Mouse (Mus musculus): ENCODE results near the gene Sirt7.
A peak's percentile ranks its signal among the peaks of the same experiment; 100 is the strongest.

Gene Sirt7

DNA sequence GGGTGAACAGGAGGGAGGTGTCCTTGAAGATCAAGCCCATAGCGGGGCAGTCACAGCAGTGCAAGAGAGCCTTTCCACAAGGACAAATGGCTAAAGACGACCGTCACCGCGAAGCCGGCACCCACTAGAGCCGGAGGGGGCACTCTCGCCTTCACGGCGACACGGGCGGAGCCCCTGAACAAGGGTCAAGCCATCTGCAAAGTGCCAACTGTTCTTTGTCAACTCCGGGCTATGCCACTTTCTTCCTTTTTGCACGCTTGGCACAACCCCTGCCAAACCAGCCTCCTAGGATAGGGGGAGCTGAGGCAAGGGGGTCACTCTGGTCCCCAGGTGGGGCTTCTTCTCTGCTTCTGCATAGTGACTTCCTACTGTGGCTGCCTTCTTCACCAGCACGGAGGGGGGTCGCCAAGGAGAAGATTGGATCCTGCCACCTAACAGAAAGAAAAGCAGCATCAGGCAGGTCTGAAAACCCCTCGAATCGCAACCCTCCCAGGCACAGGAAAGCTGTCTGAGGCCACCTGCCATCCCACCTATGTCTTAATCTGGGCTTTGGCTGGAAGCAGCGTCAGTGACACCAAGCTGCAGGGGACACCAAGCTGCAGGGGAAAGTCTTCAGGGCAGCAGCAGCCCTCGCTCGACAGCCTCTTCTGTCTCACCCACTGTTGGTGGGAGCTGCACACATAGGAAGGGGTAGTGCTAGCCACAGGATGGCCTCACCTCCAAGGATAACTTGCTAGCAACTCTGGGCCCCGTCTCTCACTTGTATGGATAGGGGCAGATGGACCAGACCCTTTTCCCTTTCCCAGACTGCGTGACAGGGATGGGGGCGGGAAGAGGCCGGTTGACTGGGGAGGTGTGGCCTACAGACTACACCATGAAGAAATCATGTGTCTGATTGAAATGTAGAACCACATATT, 6.2 kb downstream of the Sirt7 start:
- peak in 1 of 2 experiments; percentile 65 for DNase-seq (ENCODE audit: low spot score in 2 of 2)

DNA sequence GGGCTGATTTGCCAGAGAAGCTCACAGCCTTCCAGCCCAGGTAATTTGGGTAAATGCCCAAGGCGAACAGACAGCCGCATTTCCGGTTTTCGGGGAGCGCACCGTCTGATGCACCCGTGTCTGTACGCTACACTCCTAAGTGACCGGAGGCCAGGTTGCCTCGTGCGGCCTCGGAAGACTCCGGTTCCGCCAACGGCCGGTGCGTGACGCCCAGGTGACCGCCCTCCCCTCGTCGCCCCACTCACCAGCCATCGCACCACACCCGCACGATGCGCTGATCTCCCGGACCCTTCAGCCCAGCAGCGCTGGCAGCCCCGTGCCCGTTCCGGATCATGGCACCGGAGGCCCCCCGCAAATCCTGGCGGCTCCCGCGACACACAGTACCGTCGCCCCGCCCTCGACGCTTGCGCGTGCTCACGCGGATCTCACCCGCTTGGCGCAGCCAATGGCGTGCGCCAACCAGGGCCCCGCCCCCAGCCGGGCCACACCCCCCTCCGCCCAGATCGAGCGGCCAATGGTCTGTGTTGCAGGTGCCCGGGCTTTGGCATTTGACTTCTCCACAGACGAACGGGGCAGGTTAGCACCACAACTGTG, 7.4 kb downstream of the Sirt7 start, which contains the start of gene Pcyt2:
TSS of gene Pcyt2 (minus strand) at position 418 of the 594 bp plus-strand sequence.
- peak; percentile 96 to 97 for DNase-seq (ENCODE audit: low spot score in 2 of 2)

DNA sequence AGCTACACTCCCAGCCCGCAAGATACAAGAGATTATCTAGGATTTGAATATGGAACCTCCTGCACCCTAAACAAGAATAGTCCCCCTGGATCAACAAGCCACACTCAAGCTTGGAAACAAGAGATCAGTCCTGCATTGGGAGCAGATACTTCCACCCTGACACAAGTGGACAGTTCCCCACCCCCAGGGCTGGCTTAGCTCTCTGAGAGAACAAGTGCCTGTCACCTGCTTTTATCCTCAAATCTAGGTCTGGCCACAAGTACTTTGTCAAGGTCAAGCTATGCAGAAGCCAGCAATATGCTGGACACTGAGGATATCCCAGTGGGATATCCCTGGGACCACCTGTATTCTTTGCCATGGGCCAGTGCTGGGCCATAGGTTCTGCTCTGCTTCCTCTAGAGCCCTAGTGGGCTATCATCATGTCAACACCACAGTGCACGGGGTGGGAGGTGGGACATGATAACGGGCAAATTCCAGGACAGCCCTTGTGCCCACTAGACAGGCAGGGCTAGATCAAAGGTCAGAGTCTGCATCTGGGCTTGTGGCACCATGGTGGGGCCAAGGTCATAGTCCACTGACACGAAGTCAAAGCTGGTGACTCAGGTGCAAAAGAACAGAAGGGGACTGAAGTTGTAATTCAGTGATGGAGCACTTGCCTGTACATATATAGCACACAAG, 8.3 kb downstream of the Sirt7 start:
- DNase-seq (ENCODE audit: low spot score in 2 of 2), result no peak

DNA sequence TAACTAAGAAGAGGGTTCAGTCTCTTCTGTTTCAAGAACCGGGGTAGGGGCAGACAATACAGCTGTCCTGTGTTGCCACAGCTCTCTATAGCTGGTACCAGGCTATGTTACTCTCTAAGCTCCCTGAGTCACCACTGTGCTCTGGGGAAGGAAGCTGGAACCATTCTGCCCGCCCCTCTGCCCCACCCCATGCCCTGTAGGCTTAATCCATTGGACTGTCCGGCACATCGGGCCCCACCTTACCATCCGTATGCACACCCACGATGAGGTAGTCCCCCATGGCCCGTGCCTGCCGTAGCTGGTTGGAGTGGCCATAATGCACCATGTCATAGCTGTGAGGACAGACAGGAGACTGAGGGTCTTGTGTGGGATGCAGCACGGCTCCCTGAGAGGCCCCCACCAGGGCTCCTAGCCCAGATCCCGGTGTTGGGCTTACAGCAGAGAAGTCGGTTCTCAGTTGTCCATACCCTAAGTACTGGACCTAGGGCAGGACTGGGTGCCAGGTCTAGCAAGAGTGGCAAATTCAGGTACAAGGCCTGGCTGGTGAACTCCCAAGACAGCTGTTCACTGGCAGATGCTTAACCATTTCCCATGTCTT, 9.3 kb downstream of the Sirt7 start:
- no peak for DNase-seq (ENCODE audit: low spot score in 2 of 2)

DNA sequence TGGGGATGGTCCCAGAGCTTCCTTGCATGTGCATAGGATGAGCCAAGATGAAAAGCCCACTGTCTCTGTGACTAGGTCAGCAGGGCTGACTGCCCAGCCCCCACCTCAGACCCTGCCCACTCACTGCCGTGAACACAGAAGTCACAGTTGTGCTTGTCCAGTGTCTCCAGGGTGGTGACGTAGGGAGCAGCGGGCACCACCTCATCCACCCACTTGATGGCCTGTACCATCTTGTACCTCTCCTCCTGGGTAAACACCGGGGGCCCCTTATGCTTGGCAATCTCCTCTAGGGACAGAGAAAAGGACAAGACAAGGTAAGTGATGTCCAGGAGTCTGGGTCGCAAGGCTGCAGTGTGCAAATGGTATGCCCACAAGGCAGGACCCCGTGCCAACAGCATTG, 9.9 kb downstream of the Sirt7 start:
- no peak for DNase-seq (ENCODE audit: low spot score in 2 of 2)

DNA sequence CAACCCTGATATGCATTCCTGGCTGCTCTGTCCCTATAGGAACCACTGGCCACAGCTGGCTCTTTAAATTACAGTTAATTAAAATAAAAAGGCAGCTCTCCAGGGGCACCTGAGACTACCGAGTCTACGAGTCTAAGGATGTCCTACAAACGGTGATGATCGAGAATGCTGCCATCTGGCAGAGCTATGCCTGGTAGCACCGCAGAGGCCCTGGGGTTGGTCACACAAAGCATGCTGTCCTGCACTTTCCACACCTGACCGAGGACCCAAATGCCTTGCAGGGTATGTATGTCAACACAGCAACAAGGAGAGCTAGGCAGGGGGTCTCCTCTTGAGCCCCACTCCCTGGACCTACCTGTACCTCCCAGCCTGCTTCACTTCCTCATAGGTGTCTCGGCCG, 11.1 kb downstream of the Sirt7 start:
- DNase-seq (ENCODE audit: low spot score in 2 of 2), result no peak

DNA sequence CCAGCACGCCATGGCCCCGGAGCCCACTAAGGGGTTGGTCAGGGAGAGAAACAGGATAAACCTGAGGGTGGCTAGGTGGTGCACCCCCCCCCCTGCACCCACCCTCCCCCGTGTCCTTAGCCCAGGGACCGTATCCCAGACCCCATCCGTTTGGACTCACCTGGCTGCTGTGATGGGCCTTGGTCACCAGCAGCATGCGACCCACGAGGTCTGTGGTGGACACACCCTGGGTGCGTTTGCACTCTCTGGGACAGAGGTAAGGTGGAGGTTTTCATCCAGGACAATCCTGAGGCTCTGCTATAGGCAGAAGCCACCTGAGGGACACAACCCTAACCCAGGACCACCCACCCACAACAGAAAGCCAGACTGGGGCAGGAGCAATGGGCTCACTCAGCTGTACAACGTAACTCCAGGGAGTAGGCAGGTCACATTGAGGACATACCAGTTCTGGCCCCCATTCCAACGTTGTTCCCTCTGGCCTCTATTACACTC, 11.5 kb downstream of the Sirt7 start:
- DNase-seq (ENCODE audit: low spot score in 2 of 2), result no peak

DNA sequence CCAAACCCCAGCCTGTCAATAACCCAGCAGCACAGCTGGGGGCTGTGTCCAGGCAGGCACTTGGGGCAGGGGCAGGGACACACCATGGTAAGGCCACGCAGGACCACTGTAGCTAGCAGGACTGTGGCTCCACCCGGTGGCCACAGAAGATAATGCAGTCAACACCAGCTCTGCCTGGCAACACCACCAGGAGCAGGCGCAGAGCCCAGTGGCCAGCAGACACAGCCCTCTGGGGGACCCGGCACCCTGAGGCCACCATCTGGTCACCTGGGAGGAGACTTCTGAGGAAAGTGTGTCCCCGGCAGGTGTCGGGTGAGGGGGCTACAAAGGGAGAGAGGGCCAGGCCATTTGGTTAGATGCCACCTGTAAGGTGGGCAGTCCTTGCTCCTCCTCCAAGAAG, 12.3 kb downstream of the Sirt7 start:
- peak; percentile 79 to 91 for DNase-seq (ENCODE audit: low spot score in 2 of 2)

DNA sequence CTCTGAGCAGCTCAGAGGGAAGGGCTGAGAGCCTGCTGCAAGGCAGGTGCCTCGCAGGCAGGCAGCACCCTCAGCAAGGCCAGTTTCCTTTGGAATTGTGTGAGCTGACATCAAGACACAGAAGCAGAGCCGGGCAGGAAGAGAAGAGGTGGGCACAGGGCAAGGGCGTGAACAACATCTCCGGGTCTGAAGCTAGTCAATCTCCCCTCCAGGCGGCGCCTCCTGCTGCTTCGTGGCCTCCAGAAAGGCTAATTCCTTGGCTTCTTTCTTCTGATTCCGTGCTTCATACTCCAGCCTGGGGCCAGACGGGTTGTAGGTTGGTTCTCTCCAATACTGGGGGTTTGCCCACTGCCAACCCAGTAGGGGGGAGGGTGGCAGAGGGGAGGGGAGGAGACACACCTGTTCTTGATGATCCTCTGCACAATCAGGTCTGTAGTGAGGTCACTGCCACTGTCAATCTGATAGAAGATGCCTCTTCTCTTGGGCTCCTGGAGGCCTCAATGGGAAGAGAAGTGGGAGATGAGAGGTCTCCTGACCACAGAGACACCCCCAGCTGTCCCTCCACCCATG, 14.5 kb downstream of the Sirt7 start:
- no peak for DNase-seq (ENCODE audit: low spot score in 2 of 2)

DNA sequence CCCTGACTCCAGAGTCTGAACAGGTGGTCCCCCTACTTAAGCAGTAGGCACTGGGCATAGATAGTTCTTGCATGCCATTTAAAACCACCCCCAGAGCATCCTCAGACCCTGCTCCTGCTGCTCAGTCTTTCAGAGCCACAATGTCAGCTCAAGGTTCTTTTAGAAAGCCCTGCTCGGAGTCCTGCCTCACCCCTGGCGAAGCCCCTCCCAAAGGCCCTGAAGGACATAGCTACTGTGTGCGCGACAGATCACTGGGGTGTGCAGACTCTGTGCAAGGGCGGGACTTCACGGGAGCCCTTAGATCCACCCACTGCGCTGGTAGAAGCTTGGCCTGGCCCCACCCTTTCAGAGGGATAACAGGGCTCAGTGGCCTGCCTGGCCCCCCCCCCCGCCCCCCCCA, 15.8 kb downstream of the Sirt7 start:
- no peak for DNase-seq (ENCODE audit: low spot score in 2 of 2)

DNA sequence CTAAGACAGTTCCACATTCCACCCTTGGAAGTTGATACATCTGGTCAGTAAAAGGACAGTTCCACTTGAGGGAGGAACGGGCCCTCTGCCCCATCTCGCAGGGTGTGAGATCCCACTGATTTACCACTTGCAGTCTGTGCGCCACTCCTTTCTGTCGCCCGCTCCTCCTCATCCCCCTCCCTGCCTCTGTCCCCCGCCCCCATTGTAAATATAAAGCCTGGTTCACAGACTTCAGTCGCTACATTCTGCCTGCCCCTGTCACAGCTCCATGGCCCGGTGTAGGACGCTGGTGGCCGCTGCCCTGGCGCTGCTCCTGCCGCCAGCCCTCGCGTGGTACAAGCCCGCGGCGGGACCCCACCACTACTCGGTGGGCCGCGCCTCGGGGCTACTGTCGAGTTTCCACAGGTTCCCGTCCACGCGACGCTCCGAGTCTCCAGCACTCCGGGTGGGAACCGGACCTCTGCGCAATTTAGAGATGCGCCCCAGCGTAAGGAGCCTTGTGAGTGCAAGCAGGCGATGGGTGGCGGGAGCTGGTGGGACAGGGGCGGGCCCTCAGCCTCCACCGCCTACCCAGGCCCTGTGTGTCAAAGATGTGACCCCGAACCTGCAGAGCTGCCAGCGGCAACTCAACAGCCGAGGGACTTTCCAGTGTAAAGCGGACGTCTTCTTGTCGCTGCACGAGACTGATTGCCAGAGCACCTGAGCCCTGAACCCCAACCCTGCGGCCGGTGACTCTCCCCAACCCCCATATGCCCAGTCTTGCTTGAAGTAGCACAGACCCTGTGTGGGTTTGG, 16.6 kb downstream of the Sirt7 start, which contains the start of gene Npb:
TSS of gene Npb (plus strand) at position 237 of the 794 bp plus-strand sequence.
- DNase-seq (ENCODE audit: low spot score in 2 of 2), result no peak

DNA sequence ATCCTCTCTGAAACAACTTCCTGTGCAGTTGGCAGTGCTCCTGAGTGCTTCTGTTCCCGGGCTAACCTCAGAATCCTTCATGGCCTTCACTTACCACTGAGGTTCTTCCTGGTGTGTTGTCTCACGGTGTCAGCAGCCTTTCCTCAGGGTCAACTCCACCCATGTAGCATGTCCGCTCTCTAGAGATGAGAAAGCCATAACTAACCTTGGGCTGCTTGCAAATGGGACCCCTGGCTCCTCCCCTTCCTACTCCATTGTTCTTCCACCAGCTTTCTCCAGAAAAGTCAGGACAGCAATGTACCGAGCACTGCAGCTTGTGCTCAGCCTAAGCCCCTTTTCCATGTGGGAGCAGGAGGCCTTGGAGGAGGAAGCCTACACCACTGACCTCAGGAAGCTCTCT, 18.3 kb downstream of the Sirt7 start:
- DNase-seq (ENCODE audit: low spot score in 2 of 2), result no peak

DNA sequence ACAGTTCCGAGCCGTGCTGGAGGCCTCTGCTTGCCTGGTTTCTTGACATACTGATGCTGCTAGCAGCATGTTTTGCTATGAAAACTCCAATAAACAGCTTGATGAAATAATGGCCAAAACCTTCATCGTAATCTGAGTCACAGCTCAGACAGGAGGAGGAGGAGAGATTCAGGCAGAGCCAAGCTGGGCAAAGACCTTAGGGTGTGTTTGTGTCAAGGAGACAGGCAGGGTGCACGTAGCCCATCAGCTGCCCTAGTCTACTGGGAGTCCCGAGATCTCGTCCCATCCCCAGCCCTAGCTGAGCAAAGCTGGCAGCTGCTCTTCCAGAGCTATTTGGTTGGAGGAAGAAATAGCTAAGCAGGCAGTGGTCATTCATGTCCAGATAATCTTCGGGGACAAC, 19.4 kb downstream of the Sirt7 start:
- DNase-seq (ENCODE audit: low spot score in 2 of 2), result no peak

DNA sequence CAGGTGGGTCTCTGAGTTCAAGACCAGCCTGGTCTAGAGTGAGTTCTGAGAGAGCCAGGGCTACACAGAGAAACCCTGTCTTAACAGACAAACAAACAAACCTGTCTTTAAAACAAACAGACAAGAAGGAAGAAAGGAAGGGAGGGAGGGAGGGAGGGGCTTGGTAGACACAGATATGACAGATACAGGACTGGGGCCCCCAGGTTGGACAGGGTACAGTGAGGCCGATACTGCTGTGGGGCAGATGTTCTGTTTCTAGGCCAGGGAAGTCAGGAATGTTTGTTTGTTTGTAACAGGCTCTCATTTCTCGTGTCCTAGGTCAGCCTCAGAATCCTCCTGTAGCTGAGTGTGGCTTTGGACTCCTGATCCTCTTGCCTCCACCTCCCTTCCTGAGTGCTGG, 21.5 kb downstream of the Sirt7 start:
- no peak for DNase-seq (ENCODE audit: low spot score in 2 of 2)

DNA sequence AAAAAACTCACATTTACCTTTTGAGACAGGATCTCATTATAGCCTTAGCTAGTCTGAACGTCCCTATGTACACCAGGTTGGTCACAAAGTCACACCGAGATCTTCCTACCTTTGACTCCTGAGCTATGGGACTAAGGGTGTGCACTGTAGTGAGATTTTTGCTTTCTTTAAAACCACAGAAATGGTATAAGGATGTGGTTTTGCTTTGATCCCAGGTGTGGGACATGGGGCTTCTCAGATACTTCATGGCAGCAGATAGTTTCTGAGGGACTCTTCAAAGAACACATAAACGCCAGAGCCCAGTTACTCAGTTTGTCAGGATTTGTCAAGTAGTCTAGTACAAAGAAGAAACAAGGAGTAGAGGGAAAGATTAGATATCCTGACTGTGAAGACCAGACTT, 24.3 kb downstream of the Sirt7 start:
- DNase-seq (ENCODE audit: low spot score in 2 of 2), result no peak

DNA sequence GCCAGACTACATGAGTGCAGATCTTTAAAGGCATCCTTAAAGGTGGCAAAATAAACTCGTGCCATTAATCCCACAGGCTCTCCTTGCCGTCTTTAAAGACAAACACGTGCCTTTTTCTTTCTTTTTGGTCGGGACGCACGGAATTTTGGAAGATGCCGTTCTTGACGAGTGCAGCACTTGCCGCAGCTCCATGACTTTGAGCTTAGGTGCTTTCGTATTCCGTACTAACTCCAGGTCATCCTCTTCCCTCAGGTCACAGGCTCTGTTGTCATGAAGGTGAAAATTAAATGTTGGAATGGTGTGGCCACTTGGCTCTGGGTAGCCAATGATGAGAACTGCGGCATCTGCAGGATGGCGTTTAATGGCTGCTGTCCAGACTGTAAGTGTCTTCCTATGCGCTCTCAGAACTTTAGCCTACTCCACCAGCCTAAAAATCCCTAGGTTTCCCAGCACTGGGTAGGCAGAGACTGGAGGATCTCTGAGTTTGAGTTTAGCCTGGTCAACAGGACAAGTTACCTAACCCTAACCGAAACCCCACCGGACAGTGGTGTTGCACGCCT, 26.0 kb downstream of the Sirt7 start:
- DNase-seq (ENCODE audit: low spot score in 2 of 2), result no peak

DNA sequence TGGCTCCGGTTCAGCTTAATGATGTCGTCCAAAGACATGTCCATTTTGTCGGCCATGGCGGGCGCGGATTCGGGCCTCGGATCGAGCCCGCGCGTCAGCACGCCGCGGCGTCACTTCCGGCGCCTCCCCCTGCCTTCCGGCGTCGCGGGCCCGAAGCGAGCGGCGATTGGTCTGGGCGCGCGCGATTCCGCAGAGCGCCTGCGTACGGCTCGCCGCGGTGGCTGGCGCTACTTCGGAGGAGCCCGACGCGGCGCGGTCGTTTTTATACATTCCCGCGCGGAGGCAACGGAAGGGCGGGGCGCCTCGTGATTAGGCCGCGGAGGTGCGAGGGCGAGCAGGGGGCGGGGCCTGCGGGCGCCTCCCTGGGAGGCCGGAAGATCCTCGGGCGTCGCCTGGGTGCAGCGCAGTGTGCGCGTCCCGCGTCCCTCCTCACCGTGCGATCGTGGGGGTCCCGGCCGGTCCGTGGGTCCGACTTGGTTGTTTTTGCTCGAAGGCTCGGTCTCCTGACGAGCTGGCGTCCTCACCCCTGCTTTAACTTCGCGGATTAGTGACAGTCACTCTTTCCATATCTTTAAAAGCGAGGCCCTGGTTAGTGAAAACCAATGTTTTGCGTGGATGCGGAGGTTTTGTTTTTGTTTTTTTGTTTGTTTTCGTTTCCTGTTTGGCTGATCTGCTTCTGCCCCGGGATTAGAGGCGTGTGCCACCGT, 26.6 kb downstream of the Sirt7 start, which contains the start of the genes Alyref and Anapc11:
TSS of gene Alyref (minus strand) at position 83 of the 707 bp plus-strand sequence.
TSS of gene Anapc11 (plus strand) at position 139 of the 707 bp plus-strand sequence.
- peak; percentile 94 to 97 for DNase-seq (ENCODE audit: low spot score in 2 of 2)

DNA sequence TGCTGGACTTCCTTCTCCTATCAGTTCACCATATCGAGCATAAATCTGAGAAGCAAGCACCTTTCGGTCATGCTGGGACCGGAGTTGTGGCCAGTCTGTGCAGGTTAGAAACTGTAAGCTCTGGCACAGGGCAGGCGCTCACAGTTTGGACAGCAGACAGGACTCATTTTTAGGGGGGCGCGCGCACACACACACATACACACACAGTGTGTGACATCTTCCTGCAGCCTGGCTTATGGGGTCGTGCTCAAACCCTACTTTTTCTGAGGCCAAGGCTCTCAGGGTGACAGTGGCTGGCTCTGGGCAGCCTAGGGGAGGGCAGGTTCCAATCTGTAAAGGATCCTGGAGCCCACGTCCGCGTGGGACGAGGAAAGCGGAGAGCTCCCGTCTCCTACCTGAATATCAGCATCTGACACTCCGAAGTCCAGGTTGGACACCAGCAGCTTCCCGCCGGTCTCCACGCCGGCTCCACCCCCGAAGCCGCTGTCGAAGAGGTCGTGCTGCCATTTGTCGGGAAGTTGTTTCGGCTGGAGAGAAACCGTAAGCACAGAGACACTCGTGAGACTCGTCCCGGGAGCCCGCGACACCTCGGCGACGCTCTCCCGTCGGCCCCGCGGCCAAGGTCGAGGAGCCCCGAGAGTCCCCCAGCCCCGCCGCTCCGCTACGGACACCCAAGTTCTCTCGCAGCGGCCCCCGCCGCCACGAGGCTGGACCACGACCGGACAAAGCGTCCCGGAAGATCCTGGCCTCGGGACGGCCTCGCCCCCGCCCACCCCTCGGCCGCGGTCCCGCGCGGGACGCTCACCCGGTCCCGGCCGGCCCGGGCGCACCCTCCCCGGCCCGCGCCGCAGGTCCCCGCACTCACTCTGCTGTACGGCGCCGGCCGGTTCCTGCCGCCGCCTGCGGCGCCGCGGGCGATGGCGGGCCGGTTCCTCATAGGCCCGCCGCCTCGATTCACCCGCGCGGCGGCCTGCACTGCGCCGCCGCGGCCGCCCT, 27.5 kb downstream of the Sirt7 start:
- DNase-seq (ENCODE audit: low spot score in 2 of 2), result peak; percentile 43 to 80
